Mouse (Mus musculus): ENCODE measurements at regions not wholly inside any gene's neighbourhood (a gene's known extent, or its start where the extent isn't known, plus 50 kb on each side); places are given as distances from the start of the nearest gene placed in this dataset.

DNA sequence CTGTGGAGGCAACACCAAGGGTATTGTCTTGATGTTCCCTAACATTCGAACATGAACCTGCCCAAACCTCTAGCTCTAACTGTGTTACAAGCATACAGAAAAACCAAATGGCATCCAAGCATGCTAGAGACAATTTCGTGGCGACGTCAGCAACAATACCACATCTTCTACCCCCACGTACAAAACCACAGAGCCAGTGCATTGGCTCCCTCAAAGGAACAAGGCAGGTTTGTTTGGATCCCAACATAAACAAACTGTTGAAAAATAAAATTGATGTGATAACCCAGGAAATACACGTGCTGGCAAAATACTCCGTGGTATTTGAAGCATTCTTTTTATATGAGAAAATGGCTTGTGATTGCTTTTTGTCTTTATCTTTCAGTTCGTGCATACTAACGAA is 89.4 kb downstream of the Psmg1 start:
- Histone ChIP-seq H3K27me3 (ENCODE audit: control insufficient read depth, insufficient read depth, low read length, poor library complexity, severe bottlenecking) (no peaks in the 10 kb centered on the region; the same call in 1 of the 2 replicates), H3K36me3 (ENCODE audit: control insufficient read depth, insufficient read depth, low read length, poor library complexity, severe bottlenecking) (no peaks in the 10 kb centered on the region)
- DNase-seq (ENCODE audit: low read depth, low spot score): no peak

DNA sequence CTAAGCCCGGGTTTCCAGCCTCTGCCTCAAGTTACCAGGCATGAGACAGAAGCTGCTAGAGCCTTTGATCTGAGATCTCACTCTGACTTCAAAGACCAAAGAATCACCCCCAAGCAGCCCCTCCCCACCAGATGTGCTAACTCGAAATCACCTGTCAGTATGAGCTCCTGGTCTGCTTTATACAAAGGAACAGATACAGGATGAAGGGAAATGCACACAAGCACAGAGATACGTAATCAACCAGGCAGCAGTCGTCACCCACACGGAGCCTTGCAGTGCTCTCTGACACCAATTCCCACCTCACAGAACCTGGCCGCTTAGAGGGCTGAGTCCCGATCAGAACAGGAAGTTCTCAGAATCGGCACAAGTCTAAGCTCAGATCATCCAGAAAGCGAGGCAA is 90.6 kb downstream of the Psmg1 start:
- no peaks in the 10 kb centered on the region for H3K36me3 ChIP-seq (ENCODE audit: control insufficient read depth, insufficient read depth, low read length, poor library complexity, severe bottlenecking)
- H3K27me3 ChIP-seq (ENCODE audit: control insufficient read depth, insufficient read depth, low read length, poor library complexity, severe bottlenecking): no peaks in the 10 kb centered on the region; the same call in 1 of the 2 replicates
- DNase-seq (ENCODE audit: low read depth, low spot score): no peak

DNA sequence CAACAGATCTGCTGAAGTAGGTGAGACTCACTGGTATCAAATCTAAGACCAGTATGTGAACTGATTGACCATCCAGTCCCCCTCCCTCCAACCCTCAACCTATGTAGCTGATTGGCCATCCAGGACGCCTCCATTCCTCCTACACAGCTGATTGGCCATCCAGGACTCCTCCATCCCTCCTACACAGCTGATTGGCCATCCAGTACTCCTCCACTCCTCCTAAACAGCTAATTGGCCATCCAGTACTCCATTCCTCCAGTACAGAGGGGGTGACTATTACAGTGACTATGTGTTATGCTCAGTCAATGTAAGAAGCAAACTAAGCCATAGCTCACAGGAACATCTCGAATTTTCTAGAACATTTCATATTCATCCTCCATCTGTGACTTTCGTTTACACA is 91.1 kb downstream of the Psmg1 start:
- DNase-seq (ENCODE audit: low read depth, low spot score): no peak
- H3K27me3 ChIP-seq (ENCODE audit: control insufficient read depth, insufficient read depth, low read length, poor library complexity, severe bottlenecking): no peaks in the 10 kb centered on the region
- H3K36me3 ChIP-seq (ENCODE audit: control insufficient read depth, insufficient read depth, low read length, poor library complexity, severe bottlenecking): no peaks in the 10 kb centered on the region

DNA sequence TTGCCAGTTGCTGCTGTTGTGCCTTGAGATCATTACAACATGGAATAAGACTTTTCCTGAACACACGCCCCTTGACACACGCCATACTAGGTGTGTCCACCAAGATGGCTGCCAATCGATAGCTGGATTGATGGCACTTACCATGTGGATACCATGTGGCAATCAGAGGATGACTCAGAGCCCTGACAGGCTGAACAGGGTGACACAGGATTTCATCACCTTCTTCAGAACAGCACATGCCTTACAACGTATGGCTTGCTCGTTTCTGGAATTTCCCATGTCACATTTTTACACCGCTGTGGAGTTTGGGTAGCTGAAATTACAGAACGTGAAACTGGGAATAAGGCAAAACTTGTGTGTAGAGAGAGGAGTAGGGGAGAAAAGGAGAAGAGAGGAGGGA is 92.9 kb downstream of the Psmg1 start:
- Histone ChIP-seq H3K27me3 (ENCODE audit: control insufficient read depth, insufficient read depth, low read length, poor library complexity, severe bottlenecking) (no peaks in the 10 kb centered on the region; the same call in 1 of the 2 replicates), H3K36me3 (ENCODE audit: control insufficient read depth, insufficient read depth, low read length, poor library complexity, severe bottlenecking) (no peaks in the 10 kb centered on the region)
- no peak for DNase-seq (ENCODE audit: low read depth, low spot score)

DNA sequence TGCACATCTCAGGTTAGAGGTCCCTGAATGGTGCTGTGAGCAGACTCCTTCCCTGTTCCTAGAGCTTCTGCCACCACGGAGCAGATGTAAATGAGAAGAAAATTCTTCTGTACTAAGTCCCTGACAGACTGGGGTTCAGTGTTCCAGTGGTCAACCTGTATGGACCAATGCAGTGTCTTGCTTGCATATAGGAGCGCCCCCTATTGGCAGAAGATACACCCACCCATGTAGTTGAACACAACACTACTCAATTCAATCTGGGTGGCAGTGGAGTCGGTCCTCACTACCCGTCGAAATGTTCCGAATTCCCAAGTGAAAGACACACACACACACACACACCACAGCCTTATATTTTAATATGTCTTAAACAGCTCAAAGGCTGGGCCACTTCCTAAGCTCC is 94.6 kb downstream of the Psmg1 start:
- peak; percentile 67 for DNase-seq (ENCODE audit: low read depth, low spot score)
- H3K36me3 ChIP-seq (ENCODE audit: control insufficient read depth, insufficient read depth, low read length, poor library complexity, severe bottlenecking): no peaks in the 10 kb centered on the region
- H3K27me3 ChIP-seq (ENCODE audit: control insufficient read depth, insufficient read depth, low read length, poor library complexity, severe bottlenecking): no peaks in the 10 kb centered on the region; the same call in 1 of the 2 replicates

DNA sequence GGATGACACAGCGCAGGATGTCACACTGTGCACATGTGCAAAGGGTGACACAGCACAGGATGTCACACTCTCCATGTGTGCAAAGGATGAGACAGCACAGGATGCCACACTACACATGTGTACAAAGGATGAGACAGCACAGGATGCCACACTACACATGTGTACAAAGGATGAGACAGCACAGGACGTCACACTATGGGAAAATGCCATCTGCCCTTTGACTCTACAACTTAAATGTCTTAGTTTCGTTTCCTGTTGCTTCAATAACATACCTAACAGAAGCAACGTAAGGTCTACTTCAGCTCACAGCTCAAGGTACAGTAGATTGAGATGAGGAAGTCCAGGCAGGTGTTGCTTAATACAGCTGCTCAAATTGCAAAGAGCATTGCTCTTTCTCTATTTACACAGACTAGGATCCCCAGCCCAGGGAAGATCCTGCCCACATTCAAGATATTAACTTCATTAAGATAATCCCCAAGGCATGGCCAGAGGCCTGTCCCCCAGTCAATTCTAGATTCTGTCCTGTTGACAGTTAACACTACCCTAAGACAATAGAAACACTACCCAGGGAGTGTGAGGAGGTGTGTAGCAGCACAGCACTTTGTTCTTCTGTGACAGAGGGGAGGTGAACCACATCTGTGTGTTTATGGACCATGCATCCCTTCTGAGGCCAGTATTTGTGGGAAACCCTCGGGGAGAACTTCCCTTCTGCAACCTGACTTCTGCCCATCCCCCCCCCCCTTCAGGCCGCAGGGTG is 97.0 kb downstream of the Psmg1 start:
- H3K27me3 ChIP-seq (ENCODE audit: control insufficient read depth, insufficient read depth, low read length, poor library complexity, severe bottlenecking): no peaks in the 10 kb centered on the region; the same call in 1 of the 2 replicates
- no peaks in the 10 kb centered on the region for H3K36me3 ChIP-seq (ENCODE audit: control insufficient read depth, insufficient read depth, low read length, poor library complexity, severe bottlenecking)
- peak; percentile 65 for DNase-seq (ENCODE audit: low read depth, low spot score)

DNA sequence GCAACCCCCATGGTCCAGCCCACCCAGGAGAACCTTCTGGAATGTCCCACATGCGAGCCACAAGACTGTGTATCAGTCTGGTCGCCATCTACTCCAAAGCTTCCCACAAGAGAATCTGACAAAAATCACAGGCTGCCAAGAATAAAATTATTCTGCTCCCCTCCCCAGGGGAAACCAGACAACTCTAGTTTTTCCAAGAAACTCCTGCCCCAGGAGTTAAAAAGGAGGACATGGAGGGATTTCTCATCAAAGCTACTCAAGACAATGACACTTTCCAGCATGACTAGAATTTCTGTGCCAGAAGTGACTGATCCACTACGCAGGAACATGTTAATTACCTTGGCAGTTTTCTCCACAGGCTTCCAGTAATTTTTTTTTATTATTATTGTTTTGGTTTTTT is 98.4 kb downstream of the Psmg1 start:
- DNase-seq (ENCODE audit: low read depth, low spot score): no peak

DNA sequence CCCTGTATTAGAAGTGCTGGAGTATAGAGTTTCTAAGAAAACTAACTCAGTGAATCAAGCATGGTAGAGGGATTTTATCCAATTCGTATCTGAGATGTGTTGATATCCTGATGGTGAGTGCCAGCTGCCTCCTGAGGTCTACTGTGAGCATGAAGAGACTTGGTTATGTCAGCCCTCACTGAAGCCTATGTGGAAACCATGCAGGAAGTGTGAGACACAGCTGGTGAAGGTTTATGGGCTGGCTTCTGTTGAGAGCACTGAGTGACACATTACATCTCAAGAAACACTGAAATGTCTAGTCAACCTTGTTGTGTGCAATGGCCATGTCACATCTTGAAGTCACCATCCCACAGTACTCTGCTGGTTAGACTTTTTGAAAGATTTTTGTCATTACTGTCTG is 104.6 kb downstream of the Psmg1 start:
- Histone ChIP-seq H3K27me3 (ENCODE audit: control insufficient read depth, insufficient read depth, low read length, poor library complexity, severe bottlenecking) (no peaks in the 10 kb centered on the region), H3K36me3 (ENCODE audit: control insufficient read depth, insufficient read depth, low read length, poor library complexity, severe bottlenecking) (no peaks in the 10 kb centered on the region)
- DNase-seq (ENCODE audit: low read depth, low spot score): no peak

More for the DNA sequence above, 98.4 kb downstream of the Psmg1 start:
- no peaks in the 10 kb centered on the region; the same call in 1 of the 2 replicates for H3K27me3 ChIP-seq (ENCODE audit: control insufficient read depth, insufficient read depth, low read length, poor library complexity, severe bottlenecking)
- H3K36me3 ChIP-seq (ENCODE audit: control insufficient read depth, insufficient read depth, low read length, poor library complexity, severe bottlenecking): no peaks in the 10 kb centered on the region

DNA sequence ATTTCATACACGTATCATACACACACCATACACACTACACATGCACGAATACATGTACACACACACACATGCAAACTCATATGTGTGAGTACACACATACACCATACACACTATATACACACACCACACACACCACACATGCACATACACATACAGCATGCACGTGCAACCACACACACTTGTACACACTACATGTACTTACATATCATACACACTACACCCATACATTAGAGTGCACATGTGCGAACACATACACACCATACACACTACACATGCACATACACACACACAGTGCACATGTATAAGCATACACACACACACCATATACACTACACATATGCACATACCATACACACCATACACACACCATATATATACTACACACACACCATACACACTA is 117.5 kb downstream of the Psmg1 start:
- Histone ChIP-seq H3K36me3 (ENCODE audit: control insufficient read depth, insufficient read depth, low read length, poor library complexity, severe bottlenecking) (no peaks in the 10 kb centered on the region), H3K27me3 (ENCODE audit: control insufficient read depth, insufficient read depth, low read length, poor library complexity, severe bottlenecking) (no peaks in the 10 kb centered on the region)
- no peak for DNase-seq (ENCODE audit: low read depth, low spot score)

DNA sequence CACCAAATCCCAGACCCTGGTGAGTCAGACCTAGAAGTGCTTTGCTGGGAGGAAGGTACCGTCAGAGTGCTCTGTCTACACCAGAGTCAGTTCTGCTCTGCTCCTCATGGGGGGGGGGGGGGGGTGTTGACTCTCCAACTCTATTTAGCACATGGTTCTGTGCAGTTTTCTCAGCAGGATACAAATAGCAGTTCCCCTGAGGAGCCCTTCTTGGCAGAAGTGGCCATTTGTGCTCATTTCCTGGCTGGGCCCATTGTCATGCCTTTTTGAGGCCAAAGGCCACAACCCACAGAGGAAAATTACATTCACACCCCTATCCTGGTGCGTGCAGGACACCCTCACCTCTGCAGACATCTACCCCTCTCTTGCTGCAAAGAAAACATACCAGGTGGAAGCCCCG is 118.3 kb downstream of the Psmg1 start:
- Histone ChIP-seq H3K27me3 (ENCODE audit: control insufficient read depth, insufficient read depth, low read length, poor library complexity, severe bottlenecking) (no peaks in the 10 kb centered on the region), H3K36me3 (ENCODE audit: control insufficient read depth, insufficient read depth, low read length, poor library complexity, severe bottlenecking) (no peaks in the 10 kb centered on the region)
- DNase-seq (ENCODE audit: low read depth, low spot score): no peak

DNA sequence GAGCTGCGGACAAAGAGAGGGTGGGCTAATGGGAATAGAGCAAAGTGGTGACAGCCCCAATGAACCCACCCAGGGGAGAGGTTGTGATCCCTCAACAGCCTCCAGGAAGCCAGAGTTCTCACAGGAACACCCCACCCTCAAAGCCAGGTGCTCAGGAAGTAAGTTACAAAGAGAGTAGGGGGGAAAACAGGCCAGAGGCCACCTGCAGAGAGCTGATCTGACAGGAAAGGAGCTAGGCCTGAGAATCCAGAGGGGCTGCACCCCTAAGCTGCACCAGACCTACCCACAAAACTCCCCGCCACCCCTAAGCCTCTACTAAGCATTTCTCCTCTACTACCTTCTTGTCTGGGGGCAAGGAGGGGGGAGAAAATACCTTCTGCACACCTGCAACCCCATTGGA is 120.5 kb downstream of the Psmg1 start:
- no peaks in the 10 kb centered on the region for H3K27me3 ChIP-seq (ENCODE audit: control insufficient read depth, insufficient read depth, low read length, poor library complexity, severe bottlenecking)
- DNase-seq (ENCODE audit: low read depth, low spot score): no peak
- H3K36me3 ChIP-seq (ENCODE audit: control insufficient read depth, insufficient read depth, low read length, poor library complexity, severe bottlenecking): no peaks in the 10 kb centered on the region

DNA sequence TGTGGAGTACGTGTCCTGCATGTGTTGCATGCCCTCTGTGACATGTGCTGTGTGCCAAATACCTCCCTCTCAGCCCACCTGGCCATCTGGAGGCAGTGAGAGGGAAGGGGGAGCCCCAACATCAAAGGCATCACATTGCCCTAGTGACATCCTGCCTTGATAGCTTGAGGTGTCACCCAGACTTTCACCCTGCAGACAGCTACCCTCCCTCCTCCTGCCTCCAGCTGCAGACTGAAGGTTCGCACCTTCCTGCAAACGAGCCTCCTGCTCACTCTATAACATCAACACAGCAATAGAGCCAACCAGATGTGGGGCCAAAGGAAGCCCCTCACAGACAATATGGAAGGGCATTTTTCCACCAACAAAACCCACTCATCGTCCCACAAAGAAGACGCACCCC is 121.3 kb downstream of the Psmg1 start:
- peak; percentile 31 for DNase-seq (ENCODE audit: low read depth, low spot score)
- Histone ChIP-seq H3K36me3 (ENCODE audit: control insufficient read depth, insufficient read depth, low read length, poor library complexity, severe bottlenecking) (no peaks in the 10 kb centered on the region), H3K27me3 (ENCODE audit: control insufficient read depth, insufficient read depth, low read length, poor library complexity, severe bottlenecking) (no peaks in the 10 kb centered on the region)

DNA sequence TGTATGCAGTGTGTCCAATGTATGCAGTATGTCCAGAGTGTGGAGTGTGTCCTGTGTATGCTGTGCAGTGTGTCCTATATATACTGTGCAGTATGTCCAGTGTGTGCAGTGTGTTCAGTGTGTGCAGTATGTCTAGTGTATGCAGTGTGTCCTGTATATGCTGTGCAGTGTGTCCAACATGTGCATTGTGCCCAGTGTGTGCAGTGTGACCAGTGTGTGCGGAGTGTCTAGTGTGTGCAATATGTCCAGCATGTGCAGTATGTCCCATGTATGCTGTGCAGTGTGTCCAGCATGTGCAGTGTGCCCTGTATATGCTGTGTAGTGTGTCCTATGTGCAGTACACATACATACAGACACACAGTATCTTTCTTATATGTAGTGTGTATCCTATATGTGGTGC is 121.9 kb downstream of the Psmg1 start:
- no peak for DNase-seq (ENCODE audit: low read depth, low spot score)
- Histone ChIP-seq H3K36me3 (ENCODE audit: control insufficient read depth, insufficient read depth, low read length, poor library complexity, severe bottlenecking) (no peaks in the 10 kb centered on the region), H3K27me3 (ENCODE audit: control insufficient read depth, insufficient read depth, low read length, poor library complexity, severe bottlenecking) (no peaks in the 10 kb centered on the region)

DNA sequence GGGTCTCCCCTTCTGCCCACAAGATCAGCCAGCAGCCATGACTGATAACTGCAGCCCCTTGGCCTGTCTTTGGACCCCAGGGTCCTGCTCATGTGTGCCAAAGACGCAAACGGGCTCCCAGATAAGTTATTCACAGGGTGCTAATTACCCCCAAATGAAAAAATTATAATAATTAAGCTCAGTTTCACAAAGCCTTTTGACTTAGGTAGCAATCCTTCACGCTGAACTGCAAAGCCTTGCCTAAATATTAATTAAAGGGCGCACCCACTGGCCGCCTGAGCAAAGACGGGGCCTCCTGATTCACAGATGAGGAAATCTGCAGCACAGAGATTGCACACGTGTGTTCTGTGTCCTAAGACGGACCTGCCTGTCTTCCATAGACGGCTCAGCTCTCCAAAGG is 123.2 kb downstream of the Psmg1 start:
- no peaks in the 10 kb centered on the region for H3K36me3 ChIP-seq (ENCODE audit: control insufficient read depth, insufficient read depth, low read length, poor library complexity, severe bottlenecking)
- no peaks in the 10 kb centered on the region for H3K27me3 ChIP-seq (ENCODE audit: control insufficient read depth, insufficient read depth, low read length, poor library complexity, severe bottlenecking)
- DNase-seq (ENCODE audit: low read depth, low spot score): no peak

DNA sequence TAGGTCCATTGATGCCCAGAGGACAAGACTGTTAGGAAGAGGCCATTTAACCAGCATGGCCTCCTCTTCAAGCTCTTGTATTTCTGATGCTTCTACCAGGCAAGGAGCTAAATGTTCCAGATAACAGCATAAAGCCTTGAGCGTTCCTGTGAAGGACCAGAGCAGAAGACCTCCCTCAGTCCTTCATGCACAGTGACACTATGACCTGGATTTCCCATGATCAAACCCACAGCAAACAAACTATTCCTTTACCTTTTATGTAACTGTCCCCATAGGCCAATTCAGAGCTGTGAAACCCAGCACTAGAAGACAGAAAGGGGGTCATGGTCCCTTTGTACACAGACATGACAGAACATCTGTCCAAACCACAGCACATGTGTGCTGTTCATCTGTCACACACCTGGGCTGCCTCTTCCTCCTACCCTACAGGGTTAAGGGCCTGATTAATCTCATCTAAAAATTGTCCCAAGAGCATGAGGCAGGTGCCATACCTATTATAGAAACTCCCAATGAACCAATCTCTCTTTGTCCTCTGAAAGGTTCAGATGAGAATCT is 123.8 kb downstream of the Psmg1 start:
- Histone ChIP-seq H3K36me3 (ENCODE audit: control insufficient read depth, insufficient read depth, low read length, poor library complexity, severe bottlenecking) (no peaks in the 10 kb centered on the region), H3K27me3 (ENCODE audit: control insufficient read depth, insufficient read depth, low read length, poor library complexity, severe bottlenecking) (no peaks in the 10 kb centered on the region)
- DNase-seq (ENCODE audit: low read depth, low spot score): no peak

DNA sequence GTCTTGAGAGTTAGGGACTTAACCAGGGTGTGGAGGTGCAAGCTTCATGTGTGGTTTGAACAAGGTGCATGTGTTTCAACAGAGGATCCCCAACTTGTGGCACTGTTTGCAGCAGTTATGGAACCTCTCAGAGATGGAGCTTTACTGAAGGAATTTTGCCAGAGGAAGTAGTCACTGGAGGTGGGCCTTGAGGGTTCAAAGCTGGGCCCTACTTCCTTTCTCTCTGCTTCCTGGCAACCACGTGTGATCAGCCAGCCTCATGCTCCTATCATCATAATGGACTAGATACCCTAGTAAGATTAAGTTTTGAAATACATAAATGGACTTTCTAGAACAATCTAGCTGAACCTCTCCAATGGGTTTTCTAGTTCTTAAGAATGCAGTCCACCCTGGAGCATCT is 125.2 kb downstream of the Psmg1 start:
- Histone ChIP-seq H3K27me3 (ENCODE audit: control insufficient read depth, insufficient read depth, low read length, poor library complexity, severe bottlenecking) (no peaks in the 10 kb centered on the region), H3K36me3 (ENCODE audit: control insufficient read depth, insufficient read depth, low read length, poor library complexity, severe bottlenecking) (no peaks in the 10 kb centered on the region)
- DNase-seq (ENCODE audit: low read depth, low spot score): no peak

Measured in splenic B cell, adult 2 months (primary cell).